Comparison of ENCODE assay signal across 8 mouse cellular contexts in genomic region chr11:118438665-118439414, GRCm38 (mm10). TPM values are rescaled to one million over a fixed set of nuclear protein-coding genes. Genes with fewer than 3 reads are reported as not detected.
DNase-seq lines count a peak whose midpoint lies in the region; ATAC-seq and TF ChIP-seq lines count a peak whose summit lies in the region.

No protein-coding gene starts in this region.

- TF ChIP-seq CTCF in left cerebral cortex, adult 2 months (IDR thresholded peaks at IDR 0.05), result no peak

- H3K4me1 ChIP-seq in limb, embryonic 15.5 days, result peaks cover 36% of the 10 kb centered on the region
- H3K4me1 ChIP-seq in stomach, embryonic 16.5 days (ENCODE audit: control insufficient read depth, insufficient read depth, low read length), result peaks cover 30% of the 10 kb centered on the region

- peak overlapping the region; percentile 17; the same call in 1 of the 2 replicates for H3K27ac ChIP-seq in limb, embryonic 15.5 days
- H3K27ac ChIP-seq in stomach, embryonic 16.5 days (ENCODE audit: low read length), result peak overlapping the region; percentile 42; the same call in 1 of the 2 replicates
- no peak overlapping the region for H3K27ac ChIP-seq in left cerebral cortex, adult 2 months

- intact Hi-C loops in left cerebral cortex, adult 2 months (cut with DNase I), result no loop called here

- DNase-seq in adrenal gland, postnatal 10 days, result peak; percentile 57
- DNase-seq in adrenal gland, adult 8-10 months, result no peak
- peak; percentile 53 to 67 for DNase-seq in right cerebral cortex, postnatal 10 days (ENCODE audit: low spot score in 2 of 2)
- no peak for DNase-seq in right cerebral cortex, adult 18-20 months
- DNase-seq in cerebellum, adult 18-20 months, result no peak
- DNase-seq in left cerebral cortex, adult 2 months (ENCODE audit: extremely low spot score in 1 of 2, low spot score in 2 of 2), result no peak

- no peak overlapping the region for H3K9ac ChIP-seq in limb, embryonic 15.5 days
- peak overlapping the region; percentile 52 for H3K9ac ChIP-seq in stomach, embryonic 16.5 days (ENCODE audit: low read length)

- H3K4me3 ChIP-seq in limb, embryonic 15.5 days, result no peak overlapping the region
- H3K4me3 ChIP-seq in stomach, embryonic 16.5 days (replicated peaks; ENCODE audit: low read length), result no peak overlapping the region
- no peak overlapping the region for H3K4me3 ChIP-seq in left cerebral cortex, adult 2 months

- no peaks in the 10 kb centered on the region for H3K9me3 ChIP-seq in limb, embryonic 15.5 days
- no peaks in the 10 kb centered on the region for H3K9me3 ChIP-seq in stomach, embryonic 16.5 days (replicated peaks; ENCODE audit: control insufficient read depth, low read length)

- H3K4me2 ChIP-seq in limb, embryonic 15.5 days, result no peak overlapping the region
- no peak overlapping the region for H3K4me2 ChIP-seq in stomach, embryonic 16.5 days (ENCODE audit: low read depth, low read length)

- no peaks in the 10 kb centered on the region for H3K36me3 ChIP-seq in limb, embryonic 15.5 days
- no peaks in the 10 kb centered on the region for H3K36me3 ChIP-seq in stomach, embryonic 16.5 days (ENCODE audit: control insufficient read depth, insufficient read depth, low read length)

- no peak for ATAC-seq in limb, embryonic 15.5 days (ENCODE audit: insufficient number of reproducible peaks, low FRiP score, low TSS enrichment, low read depth)
- ATAC-seq in stomach, embryonic 16.5 days (ENCODE audit: insufficient read depth, low FRiP score), result no peak; the same call in 1 of the 2 replicates

- 0 out of 2 replicates have a peak, but pooled peaks cover 3% of the 10 kb centered on the region for H3K27me3 ChIP-seq in limb, embryonic 15.5 days
- H3K27me3 ChIP-seq in stomach, embryonic 16.5 days (ENCODE audit: control insufficient read depth, insufficient read depth, low read length), result no peaks in the 10 kb centered on the region

- WGBS in limb, embryonic 15.5 days, result 31% methylated on average over 11 of the region's 11 CpGs
- WGBS in stomach, embryonic 16.5 days, result 32% methylated on average over 11 of the region's 11 CpGs

RNA-seq across cellular contexts. Expression of gene C1qtnf1, which starts 10.8 kb away (rescaled TPM):
- total RNA-seq in adrenal gland, postnatal 10 days (2021), result 10 to 100 TPM; 27.7 to 28.7 TPM
- 10 to 100 TPM; 20.4 to 26.2 (median 24.3) TPM for total RNA-seq in adrenal gland, adult 8-10 months (2022)
- polyA plus RNA-seq in limb, embryonic 15.5 days (2015; fragmentation: Nextera tagmentation; extraction: Ambion mirVana), result 12.1 and 14.8 TPM in 2 replicates
- 9.5 and 10.4 TPM in 2 replicates for polyA plus RNA-seq in stomach, embryonic 16.5 days (2015; fragmentation: Nextera tagmentation; extraction: Ambion mirVana)
- 1 to 10 TPM; 3.3 to 4.8 TPM for total RNA-seq in left cerebral cortex, adult 2 months (2021)

RNA-seq across cellular contexts. Expression of gene Cant1, which starts 20.0 kb away (rescaled TPM):
- total RNA-seq in adrenal gland, postnatal 10 days (2021), result 10 to 100 TPM; 29.7 to 29.8 TPM
- total RNA-seq in adrenal gland, adult 8-10 months (2022), result 10 to 100 TPM; 36.8 to 39.6 (median 37.9) TPM
- polyA plus RNA-seq in limb, embryonic 15.5 days (2015; fragmentation: Nextera tagmentation; extraction: Ambion mirVana), result 29.3 and 30.6 TPM in 2 replicates
- 22.5 and 24.3 TPM in 2 replicates for polyA plus RNA-seq in stomach, embryonic 16.5 days (2015; fragmentation: Nextera tagmentation; extraction: Ambion mirVana)
- 10 to 100 TPM; 37.9 to 41.0 TPM for total RNA-seq in left cerebral cortex, adult 2 months (2021)

RNA-seq across cellular contexts. Expression of gene Lgals3bp, which starts 36.9 kb away (rescaled TPM):
- total RNA-seq in adrenal gland, postnatal 10 days (2021), result 10 to 100 TPM; 55.4 to 58.3 TPM
- 100 to 1,000 TPM in 2 of 4 experiments, 10 to 100 TPM in 2; 88.8 to 112 (median 98.8) TPM for total RNA-seq in adrenal gland, adult 8-10 months (2022)
- 8.0 and 11.5 TPM in 2 replicates for polyA plus RNA-seq in limb, embryonic 15.5 days (2015; fragmentation: Nextera tagmentation; extraction: Ambion mirVana)
- polyA plus RNA-seq in stomach, embryonic 16.5 days (2015; fragmentation: Nextera tagmentation; extraction: Ambion mirVana), result 59.8 and 75.8 TPM in 2 replicates
- total RNA-seq in left cerebral cortex, adult 2 months (2021), result 10 to 100 TPM; 17.1 to 20.0 TPM

RNA-seq across cellular contexts. Expression of gene Engase, which starts 37.8 kb away (rescaled TPM):
- total RNA-seq in adrenal gland, postnatal 10 days (2021), result 10 to 100 TPM; 12.7 to 16.3 TPM
- 10 to 100 TPM; 21.9 to 25.7 (median 24.0) TPM for total RNA-seq in adrenal gland, adult 8-10 months (2022)
- 6.1 and 6.6 TPM in 2 replicates for polyA plus RNA-seq in limb, embryonic 15.5 days (2015; fragmentation: Nextera tagmentation; extraction: Ambion mirVana)
- polyA plus RNA-seq in stomach, embryonic 16.5 days (2015; fragmentation: Nextera tagmentation; extraction: Ambion mirVana), result 10.0 and 11.3 TPM in 2 replicates
- 10 to 100 TPM; 11.0 to 12.4 TPM for total RNA-seq in left cerebral cortex, adult 2 months (2021)

Comparison
In these comparisons a context has a peak if more than half of its experiments do, and no peak if none do; other contexts are left out.
1. DNase-seq: peak in adrenal gland, postnatal 10 days (single experiment) and right cerebral cortex, postnatal 10 days (2 of 2); none in adrenal gland, adult 8-10 months (single experiment), right cerebral cortex, adult 18-20 months (single experiment), cerebellum, adult 18-20 months (0 of 2) and left cerebral cortex, adult 2 months (0 of 2).